Mouse (Mus musculus) CH12.LX (cell line): ENCODE data around the gene Fry. TPM values are rescaled to one million over a fixed set of nuclear protein-coding genes. Genes with fewer than 3 reads are reported as not detected.

ENCODE experiments used
- DNase-seq: peaks from one replicate; pipeline ENCODE4 v3.0.0-alpha.2; 2013; ENCODE audit errors: extremely low read depth
- H3K27ac ChIP-seq: 2 replicates; pipeline ENCODE4 v1.5.1; 2012; ENCODE audit warnings: low read depth, mild to moderate bottlenecking, control low read depth, moderate library complexity; ENCODE audit not compliant: insufficient read depth
- H3K27me3 ChIP-seq: replicated peaks from 2 replicates; pipeline ENCODE3; 2012; ENCODE audit warnings: inconsistent platforms
- H3K36me3 ChIP-seq, 2 experiments: replicated peaks in 1 of 2; 2 replicates each; pipeline versions ENCODE3 to v1.6.1; 2012; ENCODE audit warnings: inconsistent platforms in 1 of 2, low read length in 1 of 2, mild to moderate bottlenecking in 1 of 2, mixed read lengths in 1 of 2, moderate library complexity in 1 of 2; ENCODE audit not compliant: control insufficient read depth in 1 of 2, insufficient read depth in 1 of 2
- H3K4me1 ChIP-seq, 2 experiments: 2 replicates each; pipeline ENCODE4 v1.6.1; 2012; ENCODE audit warnings: inconsistent platforms in 1 of 2, moderate library complexity in 1 of 2; ENCODE audit not compliant: insufficient read depth in 2 of 2, control insufficient read depth in 1 of 2
- H3K4me2 ChIP-seq: 2 replicates; pipeline ENCODE4 v1.6.1; 2012; ENCODE audit warnings: low read depth, mild to moderate bottlenecking, control low read depth; ENCODE audit not compliant: poor library complexity, insufficient read depth, severe bottlenecking
- H3K4me3 ChIP-seq, 3 experiments: fragments of 150-350 bp in 1 of 3; sonication (generic) in 1 of 3; replicated peaks in 1 of 3; 2 replicates each; pipeline versions ENCODE3 to v1.5.1; 2011 to 2012; ENCODE audit warnings: low read depth in 2 of 3, low read length in 2 of 3, mild to moderate bottlenecking in 2 of 3, moderate library complexity in 2 of 3, control low read depth in 1 of 3, improper control_type of control experiment in 1 of 3, inconsistent platforms in 1 of 3, mixed read lengths in 1 of 3; ENCODE audit not compliant: poor library complexity in 1 of 3
- H3K79me2 ChIP-seq: replicated peaks from 2 replicates; pipeline ENCODE4 v1.6.1; 2012; ENCODE audit warnings: mild to moderate bottlenecking, moderate library complexity; ENCODE audit not compliant: control insufficient read depth, poor library complexity, insufficient read depth, severe bottlenecking; ENCODE audit errors: extremely low read depth
- H3K9ac ChIP-seq: 2 replicates; pipeline ENCODE4 v1.6.1; 2012; ENCODE audit warnings: low read depth, mild to moderate bottlenecking, control low read depth, moderate library complexity; ENCODE audit not compliant: insufficient read depth
- H3K9me3 ChIP-seq: replicated peaks from 2 replicates; pipeline ENCODE3; 2012; ENCODE audit warnings: low read length, inconsistent platforms, mixed read lengths
- CHD1 ChIP-seq: IDR thresholded peaks from 2 replicates; pipeline ENCODE4 v1.6.1; 2012; ENCODE audit warnings: low read depth, low read length, improper control_type of control experiment, inconsistent platforms
- CHD2 ChIP-seq: IDR thresholded peaks from 2 replicates; pipeline ENCODE4 v1.6.1; 2011; ENCODE audit warnings: low read length, improper control_type of control experiment
- CTCF ChIP-seq, 2 experiments: IDR thresholded peaks in 1 of 2; conservative IDR thresholded peaks in 1 of 2; 2 replicates each; pipeline ENCODE4 v1.5.1; 2011 to 2012; ENCODE audit warnings: low read depth in 2 of 2, low read length in 2 of 2, improper control_type of control experiment in 1 of 2, inconsistent platforms in 1 of 2, mild to moderate bottlenecking in 1 of 2, moderate library complexity in 1 of 2
- E2F4 ChIP-seq: IDR thresholded peaks from 2 replicates; pipeline ENCODE4 v1.6.1; 2011; ENCODE audit warnings: low read depth, low read length, improper control_type of control experiment; ENCODE audit not compliant: insufficient replicate concordance
- ELF1 ChIP-seq: IDR thresholded peaks from 2 replicates; pipeline ENCODE4 v1.6.1; 2014; ENCODE audit warnings: low read depth, mild to moderate bottlenecking, inconsistent platforms, low read length, improper control_type of control experiment
- ETS1 ChIP-seq: conservative IDR thresholded peaks from 2 replicates; pipeline ENCODE4 v1.6.1; 2012; ENCODE audit warnings: low read depth, mild to moderate bottlenecking, inconsistent platforms, low read length, improper control_type of control experiment, moderate library complexity
- IRF4 ChIP-seq: IDR thresholded peaks from 2 replicates; pipeline ENCODE4 v1.6.1; 2014; ENCODE audit warnings: low read depth, mild to moderate bottlenecking, inconsistent platforms, low read length, improper control_type of control experiment
- JUN ChIP-seq: IDR thresholded peaks from 2 replicates; pipeline ENCODE4 v1.6.1; 2011; ENCODE audit warnings: low read depth, mild to moderate bottlenecking, low read length, improper control_type of control experiment, moderate library complexity; ENCODE audit not compliant: insufficient read depth
- JUND ChIP-seq: conservative IDR thresholded peaks from 2 replicates; pipeline ENCODE4 v1.6.1; 2011; ENCODE audit warnings: low read depth, low read length, improper control_type of control experiment
- MEF2A ChIP-seq: IDR thresholded peaks from 2 replicates; pipeline ENCODE4 v1.6.1; 2014; ENCODE audit warnings: low read depth, mild to moderate bottlenecking, inconsistent platforms, low read length, improper control_type of control experiment, borderline replicate concordance
- MXI1 ChIP-seq: IDR thresholded peaks from 2 replicates; pipeline ENCODE4 v1.6.1; 2011; ENCODE audit warnings: mild to moderate bottlenecking, low read depth, low read length, improper control_type of control experiment
- MYC ChIP-seq: IDR thresholded peaks from 2 replicates; pipeline ENCODE4 v1.6.1; 2011; ENCODE audit warnings: low read depth, mild to moderate bottlenecking, improper control_type of control experiment, low read length
- NELFE ChIP-seq: IDR thresholded peaks from 2 replicates; pipeline ENCODE4 v1.6.1; 2011; ENCODE audit warnings: low read depth, low read length, improper control_type of control experiment
- NRF1 ChIP-seq: IDR thresholded peaks from 2 replicates; pipeline ENCODE4 v1.6.1; 2014; ENCODE audit warnings: low read depth, mild to moderate bottlenecking, inconsistent platforms, low read length, improper control_type of control experiment, moderate library complexity
- PAX5 ChIP-seq: IDR thresholded peaks from 2 replicates; pipeline ENCODE4 v1.6.1; 2012; ENCODE audit warnings: low read length, inconsistent platforms, mixed read lengths
- POLR2A ChIP-seq: IDR thresholded peaks from 2 replicates; pipeline ENCODE4 v1.6.1; 2011; ENCODE audit warnings: low read depth, mild to moderate bottlenecking, improper control_type of control experiment, low read length
- SMC3 ChIP-seq: IDR thresholded peaks from 2 replicates; pipeline ENCODE4 v1.6.1; 2011; ENCODE audit warnings: low read depth, low read length, improper control_type of control experiment
- TBP ChIP-seq: conservative IDR thresholded peaks from 2 replicates; pipeline ENCODE4 v1.6.1; 2011; ENCODE audit warnings: low read depth, low read length, improper control_type of control experiment
- UBTF ChIP-seq: IDR thresholded peaks from 2 replicates; pipeline ENCODE4 v1.6.1; 2012; ENCODE audit warnings: low read depth, mild to moderate bottlenecking, inconsistent platforms, low read length, improper control_type of control experiment, moderate library complexity
- USF2 ChIP-seq: conservative IDR thresholded peaks from 2 replicates; pipeline ENCODE4 v1.6.1; 2011; ENCODE audit warnings: low read depth, low read length, improper control_type of control experiment
- ZC3H11A ChIP-seq: IDR thresholded peaks from 2 replicates; pipeline ENCODE4 v1.6.1; 2012; ENCODE audit warnings: low read depth, mild to moderate bottlenecking, inconsistent platforms, low read length, improper control_type of control experiment
- ZMIZ1 ChIP-seq: IDR thresholded peaks from 2 replicates; pipeline ENCODE4 v1.6.1; 2012; ENCODE audit warnings: low read depth, mild to moderate bottlenecking, inconsistent platforms, low read length, improper control_type of control experiment
- ZNF384 ChIP-seq: IDR thresholded peaks from 2 replicates; pipeline ENCODE4 v1.6.1; 2012; ENCODE audit warnings: low read depth, low read length, improper control_type of control experiment, inconsistent platforms
- dilution Hi-C: fragments of 300-500 bp; cut with MboI; formaldehyde crosslinking; loops from 2 replicates; pipeline ENCODE4 v1.14.3; 2020; ENCODE audit warnings: low sequenced_read_pairs; ENCODE audit not compliant: extremely low pct_unique_long_range_greater_than_20kb, extremely low pct_ligation_motif_present
- in situ Hi-C: fragments of 300-500 bp; cut with MboI; formaldehyde crosslinking; loops from 3 replicates; pipeline ENCODE4 v1.14.3; 2019; ENCODE audit warnings: low sequenced_read_pairs, low pct_ligation_motif_present, low pct_unique_long_range_greater_than_20kb, mixed read lengths
- polyA plus RNA-seq: library from polyadenylated mRNA; unstranded; fragments of >175 nt; gene quantifications from 2 replicates; pipeline ENCODE4 v1.2.1, GENCODE M21; 2012; ENCODE audit warnings: low read depth; ENCODE audit not compliant: insufficient read length
- total RNA-seq, 2 experiments: library from RNA; depleted of rRNA; stranded (reverse); fragments of 300-350 nt in 1 of 2; fragments of >200 nt in 1 of 2; gene quantifications; 2 replicates each; pipeline ENCODE4 v1.2.3; 2012 to 2014

The Fry gene
- total and polyA plus RNA-seq, 3 experiments = 0.34 to 0.80 (median 0.34) TPM

GRCm38 (mm10) chr5:150122095-150122494 is 3.6 kb downstream of the Fry start:
- Histone ChIP-seq H3K27me3 (no peaks in the 10 kb centered on the region), H3K4me3 (no peak overlapping the region), H3K79me2 (no peaks in the 10 kb centered on the region), H3K9ac (no peak overlapping the region), H3K36me3 (no peaks in the 10 kb centered on the region), H3K4me1 (no peaks in the 10 kb centered on the region), H3K27ac (no peak overlapping the region), H3K9me3 (peaks cover 55% of the 10 kb centered on the region), H3K4me2 (no peak overlapping the region)
- in situ Hi-C loops = no loop called here
- no peak for TF ChIP-seq ZMIZ1
- no peak for TF ChIP-seq UBTF
- TF ChIP-seq MEF2A = no peak
- TF ChIP-seq IRF4 = no peak
- no peak for TF ChIP-seq JUND
- no peak for TF ChIP-seq NRF1
- TF ChIP-seq ZNF384 = no peak
- no peak for TF ChIP-seq CHD1
- TF ChIP-seq SMC3 = no peak
- TF ChIP-seq ELF1 = no peak
- no peak for TF ChIP-seq JUN
- TF ChIP-seq ETS1 = no peak
- no peak for TF ChIP-seq CTCF (conservative IDR thresholded peaks at IDR 0.05 in 1 of 2, IDR thresholded peaks at IDR 0.05 in 1 of 2; ENCODE audit: low read depth in 2 of 2, low read length in 2 of 2)
- no peak for TF ChIP-seq POLR2A
- no peak for TF ChIP-seq MXI1
- TF ChIP-seq CHD2 = no peak
- no peak for TF ChIP-seq NELFE
- DNase-seq = no peak
- dilution Hi-C loops = no loop called here

- Histone ChIP-seq H3K27ac (no peak overlapping the region), H3K4me3 (no peak overlapping the region), H3K4me2 (no peak overlapping the region), H3K9ac (no peak overlapping the region), H3K27me3 (no peaks in the 10 kb centered on the region), H3K79me2 (no peaks in the 10 kb centered on the region), H3K9me3 (peaks cover 50% of the 10 kb centered on the region), H3K36me3 (no peaks in the 10 kb centered on the region), H3K4me1 (no peaks in the 10 kb centered on the region)
- no peak for DNase-seq
- in situ Hi-C loops = no loop called here
- dilution Hi-C loops = no loop called here
- no peak for TF ChIP-seq CTCF (conservative IDR thresholded peaks at IDR 0.05 in 1 of 2, IDR thresholded peaks at IDR 0.05 in 1 of 2; ENCODE audit: low read depth in 2 of 2, low read length in 2 of 2)
- no peak for TF ChIP-seq UBTF
- TF ChIP-seq E2F4 = no peak
- no peak for TF ChIP-seq JUN
- no peak for TF ChIP-seq ZC3H11A
- no peak for TF ChIP-seq TBP
- no peak for TF ChIP-seq NELFE
- no peak for TF ChIP-seq USF2
- TF ChIP-seq ETS1 = no peak
- TF ChIP-seq ZMIZ1 = no peak
- TF ChIP-seq MYC = no peak
- TF ChIP-seq IRF4 = no peak
- TF ChIP-seq PAX5 = no peak
Measured at GRCm38 (mm10) chr5:150122571-150122970, 4.1 kb downstream of the Fry start.
